Mouse (Mus musculus): Measurements from ENCODE around the gene Apeh. TPM values are rescaled to one million over a fixed set of nuclear protein-coding genes. Genes with fewer than 3 reads are reported as not detected.
A peak's percentile ranks its signal among the peaks of the same experiment; 100 is the strongest.

Gene Apeh
- polyA plus RNA-seq, 1 experiment from 2014 or later = 76.5 TPM

GRCm38 (mm10) chr9:108115290-108116077, 21.1 kb upstream of the Apeh start:
- Histone ChIP-seq H3K4me1 (replicated peaks) (peaks cover 28% of the 10 kb centered on the region), H3K4me2 (replicated peaks) (no peak overlapping the region), H3K27me3 (replicated peaks) (no peaks in the 10 kb centered on the region; the same call in 1 of the 2 replicates), H3K9me3 (no peaks in the 10 kb centered on the region), H3K36me3 (0 out of 2 replicates have a peak, but pooled peaks cover 3% of the 10 kb centered on the region), H3K4me3 (replicated peaks) (no peak overlapping the region), H3K9ac (no peak overlapping the region), H3K27ac (no peak overlapping the region)
- WGBS = 70% methylated on average over 43 of the region's 43 CpGs
- ATAC-seq = no peak

DNA sequence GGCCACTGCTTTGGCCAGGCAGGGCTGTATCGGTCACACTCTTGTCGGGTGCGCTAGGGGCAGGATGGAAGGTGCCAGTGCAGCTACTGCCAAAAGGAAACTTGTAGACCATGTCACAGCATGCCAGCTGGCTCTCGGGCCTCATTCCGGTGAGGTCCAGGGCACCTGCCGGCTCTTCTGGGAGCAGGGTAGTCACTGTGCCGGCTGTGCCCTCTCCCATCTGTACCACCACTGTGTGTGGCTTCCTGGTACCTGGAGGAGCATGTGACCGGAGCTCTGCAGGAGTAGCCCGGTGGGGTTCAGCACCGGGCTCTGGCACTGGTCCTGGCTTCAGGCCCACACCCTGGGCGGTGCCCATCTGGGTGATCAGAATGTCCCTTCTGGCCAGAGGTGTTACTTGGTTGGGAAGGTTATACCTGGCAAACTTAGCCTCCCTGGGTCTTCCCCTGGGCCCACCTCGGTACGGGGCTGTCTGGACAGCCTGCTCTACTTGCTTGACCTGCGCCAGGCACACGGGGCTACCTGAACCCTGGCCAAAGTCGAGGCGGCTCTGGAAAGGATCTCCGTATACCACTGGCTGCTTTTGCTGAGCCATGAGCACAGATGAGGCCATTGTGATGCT, 18.4 kb upstream of the Apeh start:
- no peak overlapping the region for H3K4me3 ChIP-seq (replicated peaks)
- H3K4me2 ChIP-seq (replicated peaks) = no peak overlapping the region
- H3K27me3 ChIP-seq (replicated peaks) = no peaks in the 10 kb centered on the region; the same call in 1 of the 2 replicates
- 94% methylated on average over 18 of the region's 18 CpGs for WGBS
- H3K9ac ChIP-seq = no peak overlapping the region
- 0 out of 2 replicates have a peak, but pooled peaks cover 3% of the 10 kb centered on the region for H3K36me3 ChIP-seq
- H3K4me1 ChIP-seq (replicated peaks) = peaks cover 30% of the 10 kb centered on the region
- ATAC-seq = no peak
- no peaks in the 10 kb centered on the region for H3K9me3 ChIP-seq
- H3K27ac ChIP-seq = no peak overlapping the region

DNA sequence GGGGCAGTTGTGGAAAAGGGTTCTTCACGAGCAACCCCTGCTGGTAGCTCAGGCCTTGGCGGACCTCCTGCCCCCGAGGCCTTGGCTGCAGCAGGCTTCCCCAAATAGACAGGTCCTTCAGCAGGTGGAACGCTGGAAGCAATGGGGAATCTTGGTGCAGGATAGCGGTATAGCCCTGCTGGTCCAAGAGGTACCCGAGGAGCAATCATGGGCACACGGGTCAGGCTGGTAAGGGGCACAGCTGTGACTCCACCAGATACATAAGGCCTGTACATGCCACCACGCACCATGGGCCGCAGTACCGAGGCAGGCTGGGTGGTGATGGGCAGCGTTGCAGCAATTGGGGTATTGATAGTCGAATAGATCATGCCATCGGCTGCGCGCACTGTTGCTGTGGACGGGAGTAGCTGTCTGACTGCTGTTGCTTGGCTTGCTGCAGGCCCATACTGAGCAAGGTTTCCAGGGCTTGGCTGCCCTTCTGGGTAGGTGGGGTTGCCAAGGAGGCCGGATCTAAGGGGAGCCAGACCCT, 17.3 kb upstream of the Apeh start:
- Histone ChIP-seq H3K36me3 (0 out of 2 replicates have a peak, but pooled peaks cover 3% of the 10 kb centered on the region), H3K4me3 (replicated peaks) (peak overlapping the region; percentile 29), H3K4me1 (replicated peaks) (peaks cover 26% of the 10 kb centered on the region), H3K9me3 (no peaks in the 10 kb centered on the region), H3K4me2 (replicated peaks) (peak overlapping the region; percentile 77), H3K27ac (peak overlapping the region; percentile 40), H3K9ac (peak overlapping the region; percentile 46), H3K27me3 (replicated peaks) (no peaks in the 10 kb centered on the region; the same call in 1 of the 2 replicates)
- ATAC-seq = no peak; the same call in 1 of the 2 replicates
- 73% methylated on average over 17 of the region's 17 CpGs for WGBS

DNA sequence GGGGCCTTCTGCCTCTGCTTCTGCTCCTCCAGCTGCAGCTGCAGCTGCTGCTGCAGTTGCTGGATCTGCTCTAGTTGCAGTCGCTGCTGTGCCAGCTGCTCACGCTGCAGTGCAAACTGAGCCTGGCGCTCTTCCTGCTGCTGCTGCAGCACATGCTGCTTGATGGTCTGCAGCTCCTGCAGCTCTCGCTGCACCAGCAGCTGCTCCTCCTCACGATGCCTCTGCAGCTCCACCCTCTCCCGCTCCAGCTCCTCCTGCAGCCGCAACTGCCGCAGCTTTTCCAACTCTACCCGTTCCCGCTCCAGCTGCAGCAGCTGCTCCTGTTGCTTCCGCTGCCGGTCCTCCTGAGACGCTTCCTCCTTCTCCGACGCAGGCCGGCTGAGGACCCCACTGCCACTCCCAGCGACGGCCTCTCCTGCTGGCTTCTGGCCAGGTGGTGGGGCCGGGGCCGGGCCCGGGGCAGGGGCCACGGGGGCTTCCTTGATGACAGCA, 16.7 kb upstream of the Apeh start:
- no peaks in the 10 kb centered on the region; the same call in 1 of the 2 replicates for H3K27me3 ChIP-seq (replicated peaks)
- WGBS = 5% methylated on average over 22 of the region's 22 CpGs
- H3K4me3 ChIP-seq (replicated peaks) = peak overlapping the region; percentile 29
- no peaks in the 10 kb centered on the region for H3K9me3 ChIP-seq
- peak overlapping the region; percentile 77 for H3K4me2 ChIP-seq (replicated peaks)
- H3K4me1 ChIP-seq (replicated peaks) = peaks cover 26% of the 10 kb centered on the region
- peak; percentile 36 for ATAC-seq
- H3K27ac ChIP-seq = peak overlapping the region; percentile 40
- 0 out of 2 replicates have a peak, but pooled peaks cover 2% of the 10 kb centered on the region for H3K36me3 ChIP-seq
- H3K9ac ChIP-seq = peak overlapping the region; percentile 46

DNA sequence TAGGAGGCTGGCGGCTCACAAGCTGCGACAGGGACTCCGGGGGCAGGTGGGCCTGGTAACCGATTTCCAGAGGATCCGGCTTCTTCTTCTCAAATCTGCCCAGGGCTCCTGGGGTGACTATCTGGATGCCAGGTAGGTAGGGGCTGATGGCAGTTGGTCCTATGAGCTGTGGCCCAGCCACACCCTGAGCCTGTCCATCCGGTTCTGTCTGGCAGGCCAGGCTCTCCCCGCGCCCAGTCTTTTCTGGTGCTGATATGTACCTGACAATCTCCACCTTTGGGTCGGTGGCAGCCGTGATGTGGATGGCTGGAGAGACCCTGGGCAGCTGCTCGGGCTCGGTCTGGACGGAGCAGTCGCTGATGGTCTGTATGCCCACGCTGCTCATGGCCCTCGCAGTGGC, 15.8 kb upstream of the Apeh start:
- Histone ChIP-seq H3K36me3 (no peaks in the 10 kb centered on the region), H3K9ac (no peak overlapping the region; the same call in 1 of the 2 replicates), H3K27ac (0 out of 2 replicates have a peak overlapping the region, but pooled peaks have one; percentile 40), H3K4me3 (replicated peaks) (peak overlapping the region; percentile 29), H3K9me3 (no peaks in the 10 kb centered on the region), H3K4me1 (replicated peaks) (peaks cover 34% of the 10 kb centered on the region), H3K4me2 (replicated peaks) (peak overlapping the region; percentile 77), H3K27me3 (replicated peaks) (no peaks in the 10 kb centered on the region; the same call in 1 of the 2 replicates)
- no peak; the same call in 1 of the 2 replicates for ATAC-seq
- 70% methylated on average over 16 of the region's 16 CpGs for WGBS

DNA sequence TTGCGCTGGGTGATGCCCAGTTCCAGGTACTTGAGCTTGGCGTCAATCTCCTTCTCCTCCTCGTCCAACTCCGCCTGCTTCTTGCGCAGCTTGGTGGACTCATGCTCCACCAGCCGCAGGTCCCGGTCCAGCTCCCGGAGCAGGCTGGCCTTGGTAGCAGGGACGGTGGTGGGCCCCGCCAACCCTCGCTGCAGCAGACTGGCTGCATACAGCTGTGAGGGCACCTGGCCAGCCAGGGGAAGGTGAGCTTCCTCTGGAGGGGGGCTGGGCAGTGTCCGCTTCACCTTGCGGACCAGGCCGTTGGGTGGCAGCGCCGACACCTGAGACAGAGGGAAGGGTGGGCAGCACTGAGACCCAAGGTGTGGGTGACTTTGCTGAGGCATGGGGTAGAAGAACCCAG, 13.5 kb upstream of the Apeh start:
- Histone ChIP-seq H3K27me3 (replicated peaks) (no peaks in the 10 kb centered on the region), H3K4me3 (replicated peaks) (no peak overlapping the region), H3K27ac (no peak overlapping the region), H3K4me1 (replicated peaks) (peaks cover 42% of the 10 kb centered on the region), H3K9me3 (no peaks in the 10 kb centered on the region), H3K36me3 (no peaks in the 10 kb centered on the region), H3K9ac (no peak overlapping the region), H3K4me2 (replicated peaks) (no peak overlapping the region)
- 91% methylated on average over 16 of the region's 16 CpGs for WGBS
- no peak for ATAC-seq

DNA sequence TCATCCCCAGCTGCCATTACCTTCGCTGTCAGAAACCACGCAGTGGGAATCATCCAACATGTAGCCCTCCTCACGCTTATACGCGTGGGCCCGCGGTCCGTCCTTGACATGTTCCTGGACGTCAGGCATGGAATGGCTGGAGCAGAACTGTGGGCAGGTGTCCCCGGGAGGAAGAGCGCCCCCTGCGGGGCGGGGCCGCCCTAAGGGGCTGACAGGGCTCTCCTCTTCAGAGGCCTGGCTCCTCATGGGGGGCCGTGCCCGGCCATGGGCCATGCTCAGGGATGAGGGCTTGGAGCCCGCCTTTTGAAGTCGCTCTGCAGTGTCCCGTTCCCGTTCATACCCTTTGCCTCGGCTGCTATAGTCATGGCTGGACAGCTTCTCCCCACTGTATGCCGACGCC, 11.7 kb upstream of the Apeh start:
- Histone ChIP-seq H3K9me3 (no peaks in the 10 kb centered on the region), H3K4me1 (replicated peaks) (peaks cover 37% of the 10 kb centered on the region), H3K4me2 (replicated peaks) (no peak overlapping the region), H3K4me3 (replicated peaks) (0 out of 2 replicates have a peak overlapping the region, but pooled peaks have one; percentile 33), H3K36me3 (no peaks in the 10 kb centered on the region), H3K27ac (no peak overlapping the region), H3K27me3 (replicated peaks) (no peaks in the 10 kb centered on the region), H3K9ac (no peak overlapping the region)
- no peak for ATAC-seq
- 93% methylated on average over 23 of the region's 23 CpGs for WGBS

DNA sequence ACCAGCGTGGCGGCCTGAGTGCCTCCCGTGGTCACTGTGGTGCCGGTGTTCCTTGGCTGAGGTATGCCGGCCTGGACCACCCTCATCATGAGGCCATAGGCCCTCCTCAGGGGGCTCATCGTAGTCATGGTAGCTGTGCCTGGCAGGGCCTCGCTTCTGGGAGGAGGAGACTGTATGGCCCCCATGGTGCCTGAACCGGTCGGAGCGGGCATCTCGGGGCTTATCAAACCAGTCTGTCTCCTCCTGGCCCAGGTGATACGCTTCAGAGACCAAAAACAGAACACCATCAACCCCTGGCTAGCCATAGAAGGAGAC, 11.1 kb upstream of the Apeh start:
- Histone ChIP-seq H3K36me3 (no peaks in the 10 kb centered on the region), H3K9ac (no peak overlapping the region), H3K27me3 (replicated peaks) (no peaks in the 10 kb centered on the region), H3K4me2 (replicated peaks) (peak overlapping the region; percentile 56), H3K4me3 (replicated peaks) (peak overlapping the region; percentile 33; the same call in 1 of the 2 replicates), H3K4me1 (replicated peaks) (peaks cover 31% of the 10 kb centered on the region), H3K9me3 (no peaks in the 10 kb centered on the region), H3K27ac (peak overlapping the region; percentile 54)
- no peak for ATAC-seq
- WGBS = 85% methylated on average over 12 of the region's 12 CpGs

DNA sequence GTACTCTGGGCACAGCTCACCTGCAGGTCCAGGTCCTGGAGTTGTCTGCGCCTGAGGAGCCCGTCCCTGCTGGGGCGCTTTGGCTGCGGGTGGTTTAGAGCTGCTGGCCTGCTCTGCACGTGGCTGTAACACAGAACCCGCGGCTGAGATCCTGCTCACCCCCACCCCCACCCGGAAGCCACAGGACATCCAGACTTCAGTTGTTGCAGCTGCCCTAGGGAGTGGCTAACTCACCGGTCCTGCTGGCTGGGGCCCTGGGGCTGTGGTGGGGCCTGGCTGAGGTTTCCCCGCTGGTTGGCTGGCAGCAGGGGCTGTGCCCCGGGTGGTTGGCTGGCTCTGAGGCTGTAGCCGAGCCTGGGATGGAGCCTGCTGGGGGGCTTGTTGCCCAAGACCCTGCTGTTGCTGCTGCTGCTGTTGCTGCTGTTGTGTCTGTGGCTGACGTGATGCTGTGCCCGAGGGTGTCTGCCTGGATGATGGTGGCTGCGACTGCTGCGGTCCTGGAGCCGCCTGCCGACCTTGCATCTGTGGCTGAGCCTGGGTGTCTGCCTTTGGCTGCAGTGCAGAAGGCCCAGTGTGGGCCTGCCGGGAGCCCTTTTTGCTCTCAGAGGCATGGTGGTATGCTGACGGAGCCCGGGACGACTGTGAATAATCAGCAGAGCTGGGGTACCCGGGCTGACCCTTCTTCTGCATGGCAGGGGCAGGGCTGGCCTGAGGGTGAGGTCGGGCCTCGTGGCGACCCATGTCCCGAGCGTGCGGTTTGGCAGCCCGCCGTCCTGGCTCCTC, 10.6 kb upstream of the Apeh start:
- peak overlapping the region; percentile 56 for H3K4me2 ChIP-seq (replicated peaks)
- no peaks in the 10 kb centered on the region for H3K27me3 ChIP-seq (replicated peaks)
- 43% methylated on average over 31 of the region's 31 CpGs for WGBS
- peak overlapping the region; percentile 54 for H3K27ac ChIP-seq
- peak overlapping the region; percentile 33 for H3K4me3 ChIP-seq (replicated peaks)
- peak overlapping the region; percentile 43 for H3K9ac ChIP-seq
- H3K9me3 ChIP-seq = no peaks in the 10 kb centered on the region
- H3K36me3 ChIP-seq = no peaks in the 10 kb centered on the region
- H3K4me1 ChIP-seq (replicated peaks) = peaks cover 25% of the 10 kb centered on the region
- peak; percentile 91 for ATAC-seq

DNA sequence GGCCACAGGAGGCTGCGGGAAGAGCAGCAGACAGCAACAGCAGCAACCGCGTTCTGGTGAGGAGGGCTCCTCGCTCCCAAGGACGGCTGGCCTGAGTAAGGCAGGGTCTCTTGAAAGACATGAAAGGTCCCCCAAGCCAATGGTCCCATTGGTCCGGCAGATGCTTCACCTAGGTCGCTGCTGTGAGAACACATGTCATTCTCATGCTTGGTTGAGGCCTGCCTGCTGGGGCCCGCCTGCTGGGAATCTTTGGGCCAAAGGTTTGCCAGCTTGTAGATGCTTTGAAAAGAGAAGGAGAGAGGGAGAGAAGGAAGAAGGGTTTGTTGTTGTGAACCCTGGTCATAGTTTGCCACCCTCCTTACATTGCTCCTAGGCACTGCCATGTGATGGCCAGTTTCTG, 5.2 kb upstream of the Apeh start:
- no peak overlapping the region for H3K4me3 ChIP-seq (replicated peaks)
- H3K27ac ChIP-seq = no peak overlapping the region
- H3K9me3 ChIP-seq = no peaks in the 10 kb centered on the region
- no peak for ATAC-seq
- WGBS = 84% methylated on average over 8 of the region's 8 CpGs
- H3K4me1 ChIP-seq (replicated peaks) = peaks cover 20% of the 10 kb centered on the region
- no peaks in the 10 kb centered on the region for H3K27me3 ChIP-seq (replicated peaks)
- H3K36me3 ChIP-seq = no peaks in the 10 kb centered on the region
- H3K4me2 ChIP-seq (replicated peaks) = no peak overlapping the region
- no peak overlapping the region for H3K9ac ChIP-seq

GRCm38 (mm10) chr9:108095949-108096712, 1.7 kb upstream of the Apeh start:
- Histone ChIP-seq H3K27me3 (replicated peaks) (no peaks in the 10 kb centered on the region), H3K4me2 (replicated peaks) (no peak overlapping the region), H3K36me3 (peaks cover 10% of the 10 kb centered on the region), H3K9me3 (no peaks in the 10 kb centered on the region), H3K4me3 (replicated peaks) (no peak overlapping the region), H3K4me1 (replicated peaks) (peaks cover 24% of the 10 kb centered on the region), H3K9ac (no peak overlapping the region), H3K27ac (no peak overlapping the region)
- no peak for ATAC-seq
- 52% methylated on average over 10 of the region's 10 CpGs for WGBS
